Mouse (Mus musculus) yolk sac, embryonic 10.5 days (tissue): ENCODE results near the gene Lrrc74b.

ENCODE experiments used
- DNase-seq: peaks from one replicate; pipeline ENCODE4 v3.0.0-alpha.2; 2017; ENCODE audit warnings: low spot score

Gene Lrrc74b

GRCm38 (mm10) chr16:17561128-17561750 is at the start of gene Lrrc74b:
TSS of gene Lrrc74b (minus strand) at chr16:17561247.
- peak; percentile 88 for DNase-seq

- DNase-seq: no peak
Observed at GRCm38 (mm10) chr16:17605684-17606083, 44.6 kb upstream of the Lrrc74b start.

- no peak for DNase-seq
Observed at GRCm38 (mm10) chr16:17604941-17605340, 43.9 kb upstream of the Lrrc74b start.

GRCm38 (mm10) chr16:17600944-17601562 is 40.0 kb upstream of the Lrrc74b start:
- DNase-seq: no peak

- peak; percentile 24 for DNase-seq
Observed at GRCm38 (mm10) chr16:17590731-17591130, 29.7 kb upstream of the Lrrc74b start.

GRCm38 (mm10) chr16:17584555-17584954 is 23.5 kb upstream of the Lrrc74b start:
- no peak for DNase-seq

GRCm38 (mm10) chr16:17583064-17583463 is 22.0 kb upstream of the Lrrc74b start, which contains the start of gene Slc7a4:
TSS of gene Slc7a4 (minus strand) at chr16:17583214.
- peak; percentile 18 for DNase-seq

GRCm38 (mm10) chr16:17576825-17577215 is 15.8 kb upstream of the Lrrc74b start:
- no peak for DNase-seq

GRCm38 (mm10) chr16:17575870-17576824 is 15.1 kb upstream of the Lrrc74b start:
- DNase-seq: no peak

- no peak for DNase-seq
Observed at GRCm38 (mm10) chr16:17566186-17566585, 5.1 kb upstream of the Lrrc74b start.

- DNase-seq: peak; percentile 55
Observed at GRCm38 (mm10) chr16:17564771-17565170, 3.7 kb upstream of the Lrrc74b start.

- DNase-seq: no peak
Observed at GRCm38 (mm10) chr16:17564221-17564620, 3.2 kb upstream of the Lrrc74b start.

GRCm38 (mm10) chr16:17563580-17563979 is 2.5 kb upstream of the Lrrc74b start:
- DNase-seq: no peak

GRCm38 (mm10) chr16:17561751-17562208 is 733 bp upstream of the Lrrc74b start, which contains the start of gene P2rx6:
TSS of gene P2rx6 (plus strand) at chr16:17561885.
- DNase-seq: peak; percentile 56

- no peak for DNase-seq
Observed at GRCm38 (mm10) chr16:17559396-17560027, 1.5 kb downstream of the Lrrc74b start.

- DNase-seq: peak; percentile 55
Observed at GRCm38 (mm10) chr16:17558811-17559210, 2.2 kb downstream of the Lrrc74b start.

GRCm38 (mm10) chr16:17557947-17558480 is 3.0 kb downstream of the Lrrc74b start:
- peak; percentile 72 for DNase-seq

- no peak for DNase-seq
Observed at GRCm38 (mm10) chr16:17556907-17557306, 4.1 kb downstream of the Lrrc74b start.

GRCm38 (mm10) chr16:17556180-17556579 is 4.9 kb downstream of the Lrrc74b start:
- DNase-seq: no peak

GRCm38 (mm10) chr16:17554702-17555101 is 6.3 kb downstream of the Lrrc74b start:
- peak; percentile 51 for DNase-seq

GRCm38 (mm10) chr16:17553910-17554685 is 6.9 kb downstream of the Lrrc74b start:
- DNase-seq: peak; percentile 91
